Mouse (Mus musculus) heart, postnatal 10 days (tissue): ENCODE measurements around the gene Ptpre. TPM values are rescaled to one million over a fixed set of nuclear protein-coding genes. Genes with fewer than 3 reads are reported as not detected.
"Not testable (repeated sequence)": the region's sequence is repeated elsewhere in the genome, so short reads cannot be mapped to it uniquely, and the experiment has no call there.

Experiments
- DNase-seq, 2 experiments: peaks; one replicate each; pipeline ENCODE4 v3.0.0; 2021
- intact Hi-C: fragments of 180-260 bp; cut with DNase I; formaldehyde crosslinking; loops from one replicate; pipeline ENCODE4 v1.15.1; 2025
- total RNA-seq, 2 experiments: library from RNA; stranded (reverse); gene quantifications; 2 replicates each; pipeline ENCODE4 v1.2.3; 2021

Ptpre gene
- total RNA-seq, result 1 to 10 TPM; 5.0 to 6.1 TPM

GRCm38 (mm10) chr7:135537341-135537901 lies at the start of gene Ptpre:
Gene Ptpre (plus strand): TSS chr7:135537481.
- intact Hi-C loops, result loop anchor here (1.0 to 5.0 kb wide), 3 partner anchors 79 to 200 kb away; no protein-coding TSS in a partner anchor
- peak; percentile 89 to 91 for DNase-seq

DNA sequence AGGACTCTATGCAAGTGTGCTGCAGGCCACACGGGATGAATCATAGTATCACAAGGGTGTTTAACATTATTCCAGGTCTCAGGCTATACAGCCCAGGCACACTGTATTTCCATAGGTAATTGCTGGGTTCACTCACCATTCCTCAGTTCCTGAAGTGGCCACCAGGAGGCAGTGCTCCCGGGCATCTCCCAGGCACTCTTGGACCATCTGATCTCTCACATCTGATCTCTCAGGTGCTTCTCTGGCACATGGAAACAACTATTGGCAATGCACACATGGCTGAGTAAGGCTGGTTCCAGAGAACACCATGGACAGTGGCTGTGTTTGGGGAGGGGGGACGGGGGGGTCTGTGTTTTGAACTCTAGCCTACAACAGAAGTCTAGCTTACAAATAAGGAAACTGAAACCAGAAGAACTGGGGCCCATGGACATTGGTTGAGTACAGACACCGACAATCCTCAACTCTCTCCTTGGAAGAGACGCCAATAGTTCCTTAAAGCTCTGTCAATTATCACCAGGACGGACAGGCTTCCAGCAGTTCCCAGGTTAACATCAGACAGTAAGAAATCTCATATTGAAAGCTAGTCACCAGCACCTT lies 49.0 kb upstream of the Ptpre start:
- intact Hi-C loops, result loop anchor here (5.0 to 10.0 kb wide), 2 partner anchors 249 to 1684 kb away; no protein-coding TSS in a partner anchor
- peak in 1 of 2 experiments; percentile 27 for DNase-seq

- intact Hi-C loops, result loop anchor here (5.0 to 10.0 kb wide), 2 partner anchors 247 to 1685 kb away; no protein-coding TSS in a partner anchor
- no peak for DNase-seq
These were observed 47.4 kb upstream of the Ptpre start for GRCm38 (mm10) chr7:135489724-135490499.

DNA sequence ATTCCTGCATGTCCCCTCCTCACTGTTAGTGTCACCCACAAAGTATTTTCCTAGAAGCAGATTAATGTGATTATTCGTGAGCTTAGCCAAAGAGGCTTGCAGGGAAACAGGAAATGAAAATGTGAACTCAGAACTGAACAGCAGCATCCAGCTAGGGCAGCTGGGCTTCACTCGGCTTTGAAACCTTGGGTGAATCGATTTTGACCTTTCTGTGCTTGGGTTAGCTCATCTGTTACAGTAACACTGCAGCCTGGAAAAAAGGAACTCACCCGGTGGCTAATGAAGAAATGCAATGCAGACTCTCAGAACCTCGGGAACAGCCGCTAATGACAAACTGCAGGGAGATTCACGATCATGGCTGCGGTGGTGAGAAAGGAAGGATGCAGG lies 46.8 kb upstream of the Ptpre start:
- intact Hi-C loops, result no loop called here
- DNase-seq, result no peak

- intact Hi-C loops, result loop anchor here (2.0 kb wide), 1 partner anchor 135 kb away; no protein-coding TSS in a partner anchor
- no peak for DNase-seq
These were observed 42.0 kb upstream of the Ptpre start for GRCm38 (mm10) chr7:135495303-135495702.

- intact Hi-C loops, result no loop called here
- no peak for DNase-seq
These were observed 38.6 kb upstream of the Ptpre start for GRCm38 (mm10) chr7:135498565-135499186.

- DNase-seq, result no peak
- intact Hi-C loops, result no loop called here
These were observed 37.9 kb upstream of the Ptpre start for GRCm38 (mm10) chr7:135499403-135499802.

GRCm38 (mm10) chr7:135506506-135506905 lies 30.8 kb upstream of the Ptpre start:
- DNase-seq, intact Hi-C loops: not testable (repeated sequence)

GRCm38 (mm10) chr7:135508602-135509001 lies 28.7 kb upstream of the Ptpre start:
- intact Hi-C loops, result no loop called here
- no peak for DNase-seq

DNA sequence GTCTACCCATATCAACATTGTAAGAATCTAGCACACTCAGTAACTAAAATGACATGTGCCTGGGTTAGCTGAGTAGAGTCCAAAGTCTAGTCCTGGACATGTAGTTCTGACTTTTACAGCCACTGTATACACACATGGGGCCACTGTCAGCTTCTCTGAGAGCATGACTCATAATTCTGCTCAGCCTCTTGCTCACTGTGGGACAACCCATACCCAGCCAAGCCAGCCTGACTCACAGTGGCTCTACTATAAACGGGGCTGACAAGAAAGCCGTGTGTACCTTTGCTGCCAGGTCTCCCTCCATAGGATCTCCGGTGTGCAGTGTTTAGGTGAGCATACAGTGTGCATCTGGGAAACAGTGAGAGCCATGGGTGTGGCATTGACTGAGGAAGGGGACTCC lies 28.0 kb upstream of the Ptpre start:
- intact Hi-C loops, result no loop called here
- DNase-seq, result no peak

DNA sequence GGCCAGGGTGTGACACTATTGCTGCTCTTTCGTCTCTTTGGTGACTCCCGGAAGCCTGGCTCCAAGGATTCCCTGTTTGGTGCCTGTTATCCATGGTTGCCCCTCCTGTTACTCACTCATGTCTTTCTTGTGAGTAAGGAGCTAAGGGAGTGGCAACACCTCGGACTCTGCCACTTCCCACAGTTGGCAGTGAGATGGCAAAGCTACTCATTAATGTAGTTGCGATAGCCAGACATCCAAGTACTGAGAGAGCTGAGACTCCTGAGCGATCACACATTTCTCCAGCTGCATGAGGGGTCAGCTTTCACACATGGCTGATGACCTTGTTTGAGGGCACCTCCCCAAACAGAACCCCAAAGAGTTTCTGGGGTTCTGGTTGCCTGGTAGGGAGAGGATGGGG lies 26.9 kb upstream of the Ptpre start:
- DNase-seq, result no peak
- intact Hi-C loops, result no loop called here

GRCm38 (mm10) chr7:135511723-135512122 lies 25.6 kb upstream of the Ptpre start:
- intact Hi-C loops, result no loop called here
- DNase-seq, result no peak

GRCm38 (mm10) chr7:135517191-135517590 lies 20.1 kb upstream of the Ptpre start:
- intact Hi-C loops, result no loop called here
- DNase-seq, result no peak

GRCm38 (mm10) chr7:135520241-135520640 lies 17.0 kb upstream of the Ptpre start:
- intact Hi-C loops, result no loop called here
- no peak for DNase-seq

- intact Hi-C loops, result no loop called here
- DNase-seq, result no peak
These were observed 15.3 kb upstream of the Ptpre start for GRCm38 (mm10) chr7:135521755-135522512.

GRCm38 (mm10) chr7:135523981-135524380 lies 13.3 kb upstream of the Ptpre start:
- intact Hi-C loops, result no loop called here
- no peak for DNase-seq

- intact Hi-C loops, result no loop called here
- no peak for DNase-seq
These were observed 12.8 kb upstream of the Ptpre start for GRCm38 (mm10) chr7:135524424-135524967.

DNA sequence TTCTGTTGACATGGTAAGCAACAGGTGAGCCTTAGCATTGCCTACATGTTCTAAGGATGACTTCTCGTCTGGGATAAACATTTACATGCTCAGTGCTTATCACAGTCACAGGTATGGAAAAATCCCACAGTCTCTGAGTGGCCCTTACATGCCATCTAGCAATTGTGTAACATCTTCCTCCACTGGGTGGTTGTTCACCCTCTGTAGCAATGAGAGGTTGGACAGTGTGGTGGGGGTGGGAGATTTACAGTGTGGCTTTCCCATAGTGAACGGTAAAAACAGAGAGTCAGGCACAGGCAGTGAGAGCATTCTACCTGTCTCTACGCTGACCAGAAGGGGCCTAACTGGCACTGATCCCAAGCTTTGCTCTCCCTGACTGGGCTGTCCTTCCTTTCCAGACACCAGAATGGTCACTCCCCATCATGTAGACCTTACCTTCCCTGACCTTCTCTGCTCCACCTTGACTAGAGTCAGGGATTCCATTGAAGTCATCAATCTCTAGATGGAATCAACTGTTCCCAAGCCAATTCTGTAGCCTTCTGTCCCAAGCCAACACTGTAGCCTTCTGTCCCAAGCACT lies 10.6 kb upstream of the Ptpre start:
- no peak for DNase-seq
- intact Hi-C loops, result no loop called here

DNA sequence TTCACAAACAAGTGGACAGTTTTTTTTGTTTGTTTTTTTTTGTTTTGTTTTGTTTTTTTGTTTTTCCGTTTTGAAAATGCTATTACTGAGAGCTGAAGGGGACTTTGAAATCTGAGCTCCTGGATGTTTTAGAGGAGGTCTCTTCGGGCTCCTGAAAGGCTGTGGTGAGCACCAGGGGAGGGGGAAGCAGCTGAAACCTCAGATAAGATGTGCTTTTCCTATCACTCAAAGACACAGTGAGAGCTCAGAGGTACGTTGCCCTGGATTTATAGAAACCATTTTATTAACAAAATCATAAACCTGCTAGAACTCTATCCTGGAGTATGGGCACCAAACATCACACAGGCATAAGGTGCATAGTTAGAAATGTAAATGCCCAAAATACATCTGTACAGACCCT lies 10.1 kb upstream of the Ptpre start:
- DNase-seq, result no peak
- intact Hi-C loops, result no loop called here

GRCm38 (mm10) chr7:135528515-135528914 lies 8.8 kb upstream of the Ptpre start, which contains the start of gene Clrn3:
Gene Clrn3 (minus strand): TSS chr7:135528654.
- intact Hi-C loops, result no loop called here
- DNase-seq, result no peak
